Mouse (Mus musculus) retina, embryonic 14.5 days (tissue): Measurements from ENCODE around the gene Ankrd42.

ENCODE experiments used
- DNase-seq: peaks from one replicate; pipeline ENCODE4 v3.0.0-alpha.2; 2015; ENCODE audit warnings: low spot score

The Ankrd42 gene

GRCm38 (mm10) chr7:92637021-92637625 lies at the start of gene Ankrd42:
Gene Ankrd42 (minus strand): TSS chr7:92637142.
- DNase-seq = peak; percentile 94

DNA sequence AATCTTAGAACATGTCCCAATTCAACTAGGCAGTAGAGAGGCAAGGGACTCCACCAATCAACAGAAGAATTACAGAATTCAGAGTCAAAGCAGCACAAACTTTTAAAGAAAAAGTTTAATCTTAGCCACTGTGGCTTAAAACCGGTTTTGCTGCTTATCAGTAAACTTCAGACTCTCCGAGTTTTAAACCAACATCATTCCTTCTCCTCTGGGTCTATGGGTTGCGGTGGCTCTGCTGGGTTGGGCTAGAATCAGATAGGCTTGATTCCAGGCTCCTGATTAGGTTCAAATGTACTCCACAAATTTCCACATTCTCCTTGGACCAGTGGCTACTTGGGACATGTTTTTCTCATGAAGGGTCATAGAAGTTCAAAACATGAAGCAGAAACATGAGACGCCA lies 40.4 kb upstream of the Ankrd42 start:
- DNase-seq = no peak

DNA sequence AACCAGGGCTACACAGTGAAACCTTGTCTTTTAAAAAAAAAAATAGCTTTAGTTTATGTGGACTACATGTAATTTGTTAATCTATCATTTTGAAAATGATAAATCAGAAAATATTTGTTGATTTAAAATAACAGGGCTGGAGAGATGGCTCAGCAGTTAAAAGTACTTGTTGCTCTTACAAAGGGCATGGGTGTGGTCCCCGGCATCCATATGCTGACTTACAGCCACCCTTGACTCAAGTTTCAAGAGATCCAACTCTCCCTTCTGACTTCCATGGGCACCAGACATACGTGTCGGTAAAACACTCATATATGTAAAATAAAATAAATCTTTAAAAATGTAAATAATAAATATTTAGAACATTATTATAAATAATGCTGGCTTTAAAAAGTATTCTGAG lies 38.2 kb upstream of the Ankrd42 start:
- DNase-seq = no peak

DNA sequence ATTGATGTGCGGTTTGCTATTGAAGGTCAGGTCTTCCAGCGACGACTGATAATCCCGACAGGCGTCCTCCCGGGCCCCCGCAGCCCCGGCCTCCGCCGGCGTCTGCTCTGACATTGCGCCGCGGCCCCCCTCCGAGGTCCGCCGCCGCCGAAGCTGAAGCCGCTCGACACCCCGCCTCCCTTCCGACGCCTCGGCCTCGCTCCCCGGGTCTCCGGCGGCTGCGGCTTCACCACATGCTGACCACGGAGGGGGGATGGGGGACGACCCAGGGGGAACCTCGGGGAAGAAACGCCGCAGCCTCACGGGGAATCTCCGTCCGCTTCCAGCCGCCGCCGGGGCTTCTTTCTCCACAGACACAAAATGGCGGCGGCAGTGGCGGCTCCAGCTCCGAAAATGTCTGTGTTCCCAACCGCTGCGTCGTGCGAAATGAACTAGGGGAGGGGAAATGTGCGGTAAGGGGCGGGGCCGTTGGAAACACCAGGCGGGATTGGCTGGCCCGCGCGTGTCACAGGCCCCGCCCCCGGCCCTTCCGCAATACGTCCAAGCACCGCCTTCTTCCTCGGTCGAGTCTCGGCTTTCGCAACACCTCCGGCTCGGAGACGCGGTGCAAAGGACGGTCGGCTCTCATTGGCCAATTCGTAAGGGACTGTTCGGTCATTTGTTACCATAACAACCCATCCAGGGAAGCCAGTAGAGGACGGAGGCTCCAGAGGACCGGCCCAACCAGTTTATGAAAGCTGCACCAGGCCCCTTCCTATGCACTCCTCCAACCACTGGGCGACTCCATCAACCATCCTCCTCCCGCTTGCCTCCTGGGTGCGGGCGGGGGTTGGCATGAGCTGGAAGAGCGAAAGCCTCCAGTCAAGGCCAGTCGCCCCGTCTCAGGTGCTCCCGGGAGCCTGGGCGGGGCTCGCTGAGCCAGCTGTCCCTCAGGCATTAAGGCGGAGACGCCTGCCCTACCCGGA lies 32.8 kb upstream of the Ankrd42 start, which contains the start of gene Pcf11:
Gene Pcf11, minus strand, starts transcription at position 428 of the 965 bp plus-strand sequence.
- DNase-seq = peak; percentile 98

GRCm38 (mm10) chr7:92668791-92669506 lies 32.0 kb upstream of the Ankrd42 start:
- DNase-seq = peak; percentile 69

- DNase-seq = no peak
These were observed 29.4 kb upstream of the Ankrd42 start for GRCm38 (mm10) chr7:92666274-92666820.

DNA sequence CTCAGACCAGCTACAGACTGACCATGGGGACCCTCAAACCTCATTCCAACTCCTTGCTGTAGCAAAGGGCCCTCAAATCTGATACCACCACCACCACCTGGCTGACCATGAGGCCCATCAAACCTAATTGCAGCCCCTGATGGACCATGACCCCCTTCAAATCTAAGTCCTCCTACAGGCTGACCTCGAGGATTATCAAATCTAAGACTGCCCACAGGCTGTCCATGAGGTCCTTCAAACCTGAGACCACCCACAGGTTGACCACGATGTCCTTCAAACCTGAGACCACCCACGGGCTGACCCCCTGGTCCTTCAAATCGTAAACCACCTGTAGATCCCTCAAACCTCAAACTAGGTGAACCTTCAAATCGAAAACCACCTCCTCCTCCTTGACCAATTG lies 21.1 kb upstream of the Ankrd42 start:
- DNase-seq = no peak

GRCm38 (mm10) chr7:92656386-92656785 lies 19.4 kb upstream of the Ankrd42 start:
- no peak for DNase-seq

GRCm38 (mm10) chr7:92653329-92653728 lies 16.4 kb upstream of the Ankrd42 start:
- no peak for DNase-seq

- no peak for DNase-seq
These were observed 10.8 kb upstream of the Ankrd42 start for GRCm38 (mm10) chr7:92647790-92648189.

GRCm38 (mm10) chr7:92642358-92642757 lies 5.4 kb upstream of the Ankrd42 start:
- no peak for DNase-seq

DNA sequence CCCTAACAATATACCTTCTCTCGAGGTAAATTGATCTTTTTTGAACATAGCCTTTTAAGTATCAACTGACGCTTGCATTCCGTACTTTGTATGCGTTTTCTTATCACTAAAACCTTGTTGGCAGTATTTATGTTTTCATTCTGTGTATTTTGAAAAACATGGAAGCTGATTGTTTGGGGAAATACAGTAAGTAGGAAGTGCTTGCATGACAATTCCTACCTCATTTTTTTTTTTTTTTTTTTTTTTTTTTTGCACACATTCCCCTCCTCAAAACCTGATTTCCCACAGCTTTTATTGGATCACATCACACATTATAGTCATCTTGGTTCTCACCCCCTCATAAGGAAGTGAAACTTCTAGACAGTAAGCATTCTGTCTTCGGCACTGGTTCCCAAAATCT lies 1.1 kb upstream of the Ankrd42 start:
- DNase-seq = no peak

DNA sequence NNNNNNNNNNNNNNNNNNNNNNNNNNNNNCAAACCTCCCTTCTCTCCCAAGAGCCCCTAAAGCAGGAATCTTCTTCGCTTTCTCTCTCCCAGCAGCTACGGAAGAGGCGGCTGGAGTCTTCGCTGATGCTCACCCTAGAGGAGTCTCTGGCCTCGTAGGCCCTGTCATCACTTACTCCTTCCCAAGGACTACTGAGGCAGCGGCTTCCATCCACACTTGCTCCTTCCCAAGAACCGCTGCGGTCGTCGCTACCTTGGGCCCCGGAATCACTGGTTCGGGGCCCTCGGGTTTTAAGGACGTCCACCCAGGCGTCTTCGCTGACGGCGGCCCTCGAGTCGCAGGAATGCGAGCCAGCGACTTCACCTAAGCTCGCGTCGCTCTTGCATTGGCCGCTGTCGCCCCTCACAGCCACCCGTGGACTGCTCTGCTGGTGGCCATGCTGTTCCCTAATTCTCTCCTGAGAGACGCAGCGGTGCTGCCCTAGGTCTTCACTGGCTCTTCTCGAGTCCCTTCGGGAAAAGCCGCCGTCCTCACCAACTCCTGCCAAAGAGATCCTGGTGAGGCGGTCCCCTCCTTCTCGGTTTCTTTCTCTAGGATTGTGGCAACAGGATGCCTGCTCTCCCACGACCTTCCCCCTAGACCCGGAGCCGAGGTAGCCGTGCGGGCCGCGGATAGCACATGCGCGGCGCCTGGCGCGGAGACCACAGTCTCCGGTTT lies 489 bp downstream of the Ankrd42 start:
- peak; percentile 32 for DNase-seq

DNA sequence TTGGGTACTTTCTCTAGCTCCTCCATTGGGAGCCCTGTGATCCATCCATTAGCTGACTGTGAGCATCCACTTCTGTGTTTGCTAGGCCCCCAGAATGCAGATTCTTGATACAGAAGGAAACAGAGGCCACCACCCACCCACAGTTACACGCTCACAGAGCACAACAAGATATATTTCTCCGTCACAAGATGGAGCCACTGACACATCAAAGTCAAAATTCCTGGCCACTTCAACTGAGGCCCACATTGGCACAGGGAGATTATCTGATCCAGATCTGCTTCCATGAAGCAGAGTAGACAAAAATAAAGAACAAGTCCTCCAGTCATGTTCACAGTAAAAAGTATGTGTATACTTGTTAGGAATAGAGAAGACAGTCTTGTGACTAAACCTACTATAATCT lies 6.8 kb downstream of the Ankrd42 start:
- DNase-seq = peak; percentile 55

GRCm38 (mm10) chr7:92624488-92624887 lies 12.5 kb downstream of the Ankrd42 start:
- DNase-seq = peak; percentile 12

GRCm38 (mm10) chr7:92610830-92611229 lies 26.1 kb downstream of the Ankrd42 start:
- no peak for DNase-seq

DNA sequence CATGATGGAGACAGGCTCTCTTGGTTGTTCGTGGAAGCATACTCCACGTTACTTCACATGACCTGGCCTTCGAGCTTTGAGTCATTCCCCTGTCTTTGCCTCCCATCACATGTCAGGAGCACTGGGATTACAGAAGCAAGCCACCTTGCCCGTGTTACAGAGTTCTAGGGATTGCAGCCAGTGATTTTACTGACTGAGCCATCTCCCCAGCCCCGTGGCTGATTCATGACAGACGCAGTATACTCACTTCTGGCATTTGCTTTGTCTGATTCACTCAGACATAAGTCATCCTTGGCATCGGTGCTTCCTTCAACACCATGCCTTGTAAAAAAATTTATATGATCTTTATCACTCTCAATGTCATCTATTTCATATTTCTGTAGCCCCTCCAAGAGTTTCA lies 32.0 kb downstream of the Ankrd42 start:
- DNase-seq = no peak

DNA sequence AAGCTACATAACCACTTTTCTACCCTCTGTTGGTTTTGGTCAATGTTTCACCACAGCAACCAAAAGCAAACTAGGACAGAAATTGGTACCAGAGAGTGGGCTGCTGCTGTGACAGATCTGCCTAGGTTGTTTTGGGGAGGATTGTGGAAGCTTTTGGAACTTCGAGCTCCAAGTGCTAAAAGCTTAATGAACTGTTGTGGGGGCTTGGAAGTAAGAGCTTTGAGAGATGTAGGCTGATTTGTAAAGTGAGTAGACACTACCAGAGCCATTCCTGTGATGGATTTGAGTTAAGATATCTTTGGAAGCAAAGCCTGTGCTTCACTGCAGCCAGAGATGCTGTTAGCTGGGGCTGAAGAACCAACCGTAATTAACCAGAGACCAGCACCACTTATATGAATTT lies 46.1 kb downstream of the Ankrd42 start:
- no peak for DNase-seq

DNA sequence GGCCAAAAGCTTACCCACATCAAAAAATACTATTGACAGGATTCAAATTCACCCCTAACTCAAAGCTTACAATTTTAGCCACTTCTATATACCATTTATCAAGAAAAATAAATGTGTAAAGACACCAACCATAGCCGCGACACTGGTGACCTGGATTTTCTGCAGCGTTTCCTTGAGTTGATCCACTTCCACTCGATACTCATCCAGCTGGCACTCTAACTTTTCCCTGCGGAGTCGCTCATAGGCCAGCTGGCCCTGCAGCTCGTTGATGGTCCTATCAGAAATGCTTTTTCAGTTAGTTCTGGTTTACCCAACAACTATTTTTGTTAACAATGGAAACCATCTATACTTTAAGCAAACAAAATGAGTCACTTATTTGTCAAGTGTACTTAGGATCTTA lies 47.0 kb downstream of the Ankrd42 start:
- DNase-seq = no peak

DNA sequence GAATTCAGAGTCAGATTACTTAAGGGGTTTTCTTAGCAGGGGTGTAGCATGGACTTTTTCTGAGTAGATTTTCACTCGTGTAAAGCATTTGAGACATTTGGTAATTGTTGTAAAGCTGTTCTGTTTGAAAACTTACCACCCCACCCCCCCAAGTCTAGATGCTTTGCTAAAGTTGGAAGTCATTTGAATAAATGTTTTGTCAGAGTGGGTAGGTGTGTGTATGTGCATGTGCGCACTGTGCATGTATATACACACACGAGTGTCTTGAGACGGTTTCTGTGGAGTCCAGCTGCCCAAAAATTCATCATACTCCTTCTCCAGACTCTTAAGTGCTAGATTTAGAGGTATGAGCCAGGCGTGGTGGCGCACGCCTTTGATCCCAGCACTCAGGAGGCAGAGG lies 53.4 kb downstream of the Ankrd42 start:
- DNase-seq = no peak

DNA sequence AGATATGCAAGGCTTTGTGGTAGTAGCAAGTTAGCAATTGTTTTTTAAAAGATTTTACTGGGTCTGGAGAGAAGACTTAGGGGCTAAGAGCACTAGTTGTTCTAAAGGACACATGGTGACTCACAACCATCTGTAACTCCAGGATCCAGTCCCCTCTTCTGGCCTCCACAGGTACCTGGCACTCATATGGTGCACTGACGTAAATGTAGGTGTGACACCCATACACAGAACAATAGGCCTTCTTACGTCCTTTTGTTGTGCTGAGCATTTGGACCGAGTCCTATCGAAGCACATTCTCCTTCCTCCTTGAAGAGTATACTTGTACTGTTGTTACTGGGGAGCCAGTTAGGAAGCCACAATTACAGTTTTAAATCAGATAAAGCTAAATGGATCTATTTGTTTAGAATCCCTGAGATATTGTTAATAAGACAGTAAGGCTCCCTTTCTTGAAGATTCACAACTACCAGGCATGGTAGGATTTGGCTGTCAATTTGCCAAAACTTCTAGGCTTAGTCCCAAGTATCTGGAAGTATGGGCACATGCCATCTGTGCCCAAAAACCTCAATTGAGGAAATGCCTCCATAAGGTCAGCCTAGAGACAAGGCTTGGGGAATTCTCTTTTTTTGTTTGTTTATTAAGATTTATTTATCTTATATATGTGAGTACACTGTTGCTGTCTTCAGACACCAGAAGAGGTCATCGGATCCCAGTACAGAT lies 56.3 kb downstream of the Ankrd42 start:
- no peak for DNase-seq
